Comparison of ENCODE assay signal across 13 mouse cellular contexts in genomic region chr9:67493876-67494552, GRCm38 (mm10).
A peak's percentile ranks its signal among the peaks of the same experiment; 100 is the strongest.
DNase-seq lines count a peak whose midpoint lies in the region; ATAC-seq lines count a peak whose summit lies in the region.
"Had no signal": no experiment of that assay in that cellular context is flagged by ENCODE, and none has a peak within 500 bp of the region (broad histone marks: within the 10 kb centered on the region; RNA-seq: fewer than 3 reads in every experiment).

No protein-coding gene starts in this region.

- no peak for ATAC-seq in forebrain, embryonic 13.5 days
- no peak for ATAC-seq in forebrain, embryonic 16.5 days
- peak; percentile 26; the same call in 1 of the 2 replicates for ATAC-seq in megakaryocyte progenitor cell, adult 5-6 weeks (replicated peaks; ENCODE audit: poor library complexity)
- ATAC-seq: hindbrain, embryonic 16.5 days had no signal

- peaks cover 26% of the 10 kb centered on the region for H3K4me1 ChIP-seq in forebrain, embryonic 13.5 days
- peaks cover 16% of the 10 kb centered on the region for H3K4me1 ChIP-seq in forebrain, embryonic 16.5 days (replicated peaks; ENCODE audit: control insufficient read depth, insufficient read depth, low read length)

- H3K9me3 ChIP-seq in forebrain, embryonic 13.5 days (replicated peaks) = no peaks in the 10 kb centered on the region
- H3K9me3 ChIP-seq in forebrain, embryonic 16.5 days (ENCODE audit: control insufficient read depth, low read length) = no peaks in the 10 kb centered on the region

- no peaks in the 10 kb centered on the region for H3K27me3 ChIP-seq in forebrain, embryonic 13.5 days
- H3K27me3 ChIP-seq in forebrain, embryonic 16.5 days (replicated peaks; ENCODE audit: control insufficient read depth, insufficient read depth, low read length) = no peaks in the 10 kb centered on the region

- no peak overlapping the region for H3K9ac ChIP-seq in forebrain, embryonic 13.5 days
- H3K9ac ChIP-seq in forebrain, embryonic 16.5 days (replicated peaks; ENCODE audit: low read depth, low read length) = no peak overlapping the region
- H3K9ac ChIP-seq: lung, embryonic 14.5 days had no signal

- H3K4me3 ChIP-seq in forebrain, embryonic 13.5 days = no peak overlapping the region
- no peak overlapping the region for H3K4me3 ChIP-seq in forebrain, embryonic 16.5 days (replicated peaks; ENCODE audit: low read length)

- WGBS in forebrain, embryonic 13.5 days = 78% methylated on average over 8 of the region's 8 CpGs
- WGBS in forebrain, embryonic 16.5 days = 60% methylated on average over 8 of the region's 8 CpGs

- DNase-seq in ovary, postnatal 36 days (ENCODE audit: low spot score) = peak; percentile 8
- DNase-seq in ovary, postnatal 10 days (ENCODE audit: low spot score) = no peak
- peak; percentile 18 for DNase-seq in gastrocnemius, postnatal 25 days
- DNase-seq in cerebellum, postnatal 10 days = no peak
- DNase-seq in c-Kit-positive CD71-positive TER-119-positive erythroid progenitor cells, embryonic 14.5 days (ENCODE audit: low spot score) = no peak
- DNase-seq: B cell, adult 2 months; kidney, adult 9 months; lung, embryonic 14.5 days had no signal

- H3K4me2 ChIP-seq in forebrain, embryonic 13.5 days = no peak overlapping the region
- no peak overlapping the region for H3K4me2 ChIP-seq in forebrain, embryonic 16.5 days (ENCODE audit: low read length)
- H3K4me2 ChIP-seq: lung, embryonic 14.5 days; midbrain, embryonic 11.5 days had no signal

- H3K27ac ChIP-seq in forebrain, embryonic 13.5 days = 0 out of 2 replicates have a peak overlapping the region, but pooled peaks have one; percentile 26
- H3K27ac ChIP-seq in forebrain, embryonic 16.5 days (ENCODE audit: low read length) = no peak overlapping the region

- no peaks in the 10 kb centered on the region for H3K36me3 ChIP-seq in forebrain, embryonic 13.5 days (ENCODE audit: poor library complexity, severe bottlenecking)
- no peaks in the 10 kb centered on the region for H3K36me3 ChIP-seq in forebrain, embryonic 16.5 days (ENCODE audit: control insufficient read depth, insufficient read depth)

Comparison
In these comparisons a context has a peak if more than half of its experiments do, and no peak if none do; other contexts are left out.
1. DNase-seq: peak in ovary, postnatal 36 days (single experiment) and gastrocnemius, postnatal 25 days (single experiment); none in ovary, postnatal 10 days (single experiment), cerebellum, postnatal 10 days (0 of 2) and c-Kit-positive CD71-positive TER-119-positive erythroid progenitor cells, embryonic 14.5 days (single experiment).